Mouse (Mus musculus) ES-E14 (cell line): ENCODE data around the gene Piwil4. TPM values are rescaled to one million over a fixed set of nuclear protein-coding genes. Genes with fewer than 3 reads are reported as not detected.

Source experiments
- DNase-seq: peaks from one replicate; pipeline ENCODE4 v3.0.0-alpha.2; 2013; ENCODE audit warnings: low read depth, low spot score
- H3K27ac ChIP-seq: 2 replicates; pipeline ENCODE4 v1.5.1; 2012; ENCODE audit warnings: low read depth, mild to moderate bottlenecking, low read length, moderate library complexity, mixed read lengths; ENCODE audit not compliant: poor library complexity, insufficient read depth, severe bottlenecking
- H3K36me3 ChIP-seq: 2 replicates; pipeline ENCODE4 v1.6.1; 2012; ENCODE audit warnings: mild to moderate bottlenecking, low read length, moderate library complexity, mixed read lengths; ENCODE audit not compliant: control insufficient read depth, poor library complexity, insufficient read depth, severe bottlenecking
- H3K4me1 ChIP-seq, 2 experiments: fragments of 150-350 bp in 1 of 2; sonication (generic) in 1 of 2; 2 replicates each; pipeline ENCODE4 v1.6.1; 2012; ENCODE audit warnings: low read length in 2 of 2, mild to moderate bottlenecking in 1 of 2, mixed read lengths in 1 of 2; ENCODE audit not compliant: control insufficient read depth in 2 of 2, insufficient read depth in 2 of 2, poor library complexity in 1 of 2
- H3K4me3 ChIP-seq, 2 experiments: fragments of 150-350 bp in 1 of 2; sonication (generic) in 1 of 2; 2 replicates each; pipeline ENCODE4 v1.5.1; 2012; ENCODE audit warnings: low read length in 2 of 2, low read depth in 1 of 2, mild to moderate bottlenecking in 1 of 2, mixed read lengths in 1 of 2; ENCODE audit not compliant: insufficient read depth in 1 of 2, poor library complexity in 1 of 2, severe bottlenecking in 1 of 2
- H3K9ac ChIP-seq: 2 replicates; pipeline ENCODE4 v1.6.1; 2012; ENCODE audit warnings: low read depth, mild to moderate bottlenecking, low read length, mixed read lengths; ENCODE audit not compliant: poor library complexity, insufficient read depth, severe bottlenecking
- H3K9me3 ChIP-seq: fragments of 150-350 bp; sonication (generic); 2 replicates; pipeline ENCODE4 v1.6.1; 2012; ENCODE audit warnings: low read depth, mild to moderate bottlenecking, low read length; ENCODE audit not compliant: control insufficient read depth, insufficient read depth
- CHD2 ChIP-seq: IDR thresholded peaks from 2 replicates; pipeline ENCODE4 v1.6.1; 2014; ENCODE audit warnings: mild to moderate bottlenecking, low read depth, low read length, inconsistent platforms
- HCFC1 ChIP-seq: IDR thresholded peaks from 2 replicates; pipeline ENCODE4 v1.6.1; 2012; ENCODE audit warnings: low read length, inconsistent platforms, borderline replicate concordance; ENCODE audit not compliant: insufficient read depth
- MAFK ChIP-seq: IDR thresholded peaks from 2 replicates; pipeline ENCODE4 v1.6.1; 2014; ENCODE audit warnings: mild to moderate bottlenecking, low read depth, low read length, inconsistent platforms; ENCODE audit not compliant: insufficient read depth
- ZC3H11A ChIP-seq: IDR thresholded peaks from 2 replicates; pipeline ENCODE4 v1.6.1; 2012; ENCODE audit warnings: low read depth, mild to moderate bottlenecking, inconsistent platforms, low read length, borderline replicate concordance
- ZNF384 ChIP-seq: IDR thresholded peaks from 2 replicates; pipeline ENCODE4 v1.6.1; 2012; ENCODE audit warnings: low read depth, low read length, inconsistent platforms
- in situ Hi-C, 2 experiments: fragments of 600-800 bp; cut with MboI; formaldehyde crosslinking; loops; one replicate each; pipeline ENCODE4 v1.15.1; 2025; ENCODE audit warnings: low sequenced_read_pairs in 2 of 2, inconsistent platforms in 1 of 2; ENCODE audit not compliant: unreplicated experiment in 2 of 2
- total RNA-seq: library from RNA; depleted of rRNA; stranded (reverse); fragments of 300-350 nt; gene quantifications from 2 replicates; pipeline ENCODE4 v1.2.3, GENCODE M21; 2012; rRNA removed

Piwil4 gene
- total RNA-seq, result 2.7 and 4.8 TPM in 2 replicates

GRCm38 (mm10) chr9:14740151-14740924 lies at the start of gene Piwil4:
Gene Piwil4 (minus strand): TSS chr9:14740733.
- Histone ChIP-seq H3K9me3 (no peaks in the 10 kb centered on the region), H3K36me3 (no peaks in the 10 kb centered on the region), H3K9ac (no peak within 1 kb of the TSS), H3K4me3 (peak within 1 kb of the TSS; percentile 17 to 57; a peak in 3 of 4 replicates), H3K27ac (no peak within 1 kb of the TSS), H3K4me1 (peaks cover 4 to 8% of the 10 kb centered on the region in 2 experiments; a peak in 1 of 4 replicates)
- no peak for DNase-seq
- in situ Hi-C loops, result no loop called here
- TF ChIP-seq HCFC1, result no peak
- no peak for TF ChIP-seq CHD2
- TF ChIP-seq ZNF384, result no peak
- TF ChIP-seq ZC3H11A, result no peak
- TF ChIP-seq MAFK, result no peak

- TF ChIP-seq MAFK, result no peak
- DNase-seq, result no peak
- H3K4me3 ChIP-seq, result no peak overlapping the region
- peaks cover 0 to 2% of the 10 kb centered on the region in 2 experiments; a peak in 2 of 4 replicates for H3K4me1 ChIP-seq
- no peaks in the 10 kb centered on the region for H3K9me3 ChIP-seq
- in situ Hi-C loops, result no loop called here
- no peak overlapping the region for H3K27ac ChIP-seq
- H3K9ac ChIP-seq, result no peak overlapping the region
- H3K36me3 ChIP-seq, result peaks cover 19% of the 10 kb centered on the region
Measured at GRCm38 (mm10) chr9:14787356-14787755, 46.8 kb upstream of the Piwil4 start.

DNA sequence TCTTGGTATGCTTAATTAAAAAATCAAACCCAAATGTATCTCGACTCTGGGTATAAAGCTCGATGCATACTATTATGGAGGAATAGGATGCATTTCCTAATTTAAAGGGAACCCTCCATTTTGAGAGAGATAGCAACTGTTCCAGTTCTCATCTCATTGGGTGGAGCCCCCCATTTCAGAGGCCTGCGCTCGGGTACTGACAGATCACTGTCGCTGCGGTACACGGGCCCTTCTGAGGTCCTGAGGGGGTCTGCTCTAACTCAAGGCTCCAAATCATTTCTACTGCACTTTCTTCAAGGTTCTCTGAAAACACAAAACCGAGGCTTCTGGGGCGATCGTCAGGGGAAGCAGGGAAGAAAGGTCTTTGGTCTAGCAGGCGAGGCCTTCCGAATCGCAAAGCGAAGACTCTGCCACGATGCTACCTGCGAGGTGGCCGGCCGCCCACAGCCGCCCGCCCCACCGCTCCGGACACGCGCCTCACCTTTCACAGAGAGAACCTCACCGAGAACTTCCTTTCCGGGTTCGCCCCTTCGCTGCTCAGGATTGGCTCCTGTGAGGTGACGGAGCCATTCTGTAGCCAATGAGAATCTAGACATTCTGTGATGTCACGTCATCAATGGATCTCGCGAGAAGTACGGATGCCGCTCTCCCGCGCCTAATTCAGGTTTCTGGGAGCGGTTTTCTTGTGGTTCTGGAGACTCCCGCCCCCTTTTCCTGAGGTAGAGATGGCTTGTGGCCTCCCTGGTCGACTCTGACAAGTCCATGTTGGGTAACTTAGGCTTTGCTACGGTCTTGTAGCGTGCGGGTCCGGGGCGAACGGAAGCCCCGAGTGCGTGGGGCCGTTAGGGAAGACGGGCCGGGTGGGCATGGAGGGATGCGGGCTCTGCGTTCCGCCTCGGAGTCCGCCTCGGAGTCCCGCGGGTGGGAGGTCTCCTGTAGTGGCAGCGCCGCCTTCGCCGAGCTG lies 43.8 kb upstream of the Piwil4 start, which contains the start of the genes Mre11a and Ankrd49:
Mre11a (plus strand) TSS at position 616 of the 964 bp plus-strand sequence.
Ankrd49 (minus strand) TSS at position 818 of the 964 bp plus-strand sequence.
- Histone ChIP-seq H3K9me3 (no peaks in the 10 kb centered on the region), H3K27ac (peak within 1 kb of the TSS; percentile 79), H3K4me1 (peaks cover 0 to 2% of the 10 kb centered on the region in 2 experiments; a peak in 2 of 4 replicates), H3K4me3 (peak within 1 kb of the TSS; percentile 79 to 94), H3K9ac (peak within 1 kb of the TSS; percentile 98), H3K36me3 (peaks cover 23% of the 10 kb centered on the region)
- TF ChIP-seq CHD2 (peak; percentile 99), HCFC1 (peak; percentile 64; the same call in 1 of the 2 replicates), ZNF384 (no peak)
- DNase-seq, result peak; percentile 98
- in situ Hi-C loops, result no loop called here

DNA sequence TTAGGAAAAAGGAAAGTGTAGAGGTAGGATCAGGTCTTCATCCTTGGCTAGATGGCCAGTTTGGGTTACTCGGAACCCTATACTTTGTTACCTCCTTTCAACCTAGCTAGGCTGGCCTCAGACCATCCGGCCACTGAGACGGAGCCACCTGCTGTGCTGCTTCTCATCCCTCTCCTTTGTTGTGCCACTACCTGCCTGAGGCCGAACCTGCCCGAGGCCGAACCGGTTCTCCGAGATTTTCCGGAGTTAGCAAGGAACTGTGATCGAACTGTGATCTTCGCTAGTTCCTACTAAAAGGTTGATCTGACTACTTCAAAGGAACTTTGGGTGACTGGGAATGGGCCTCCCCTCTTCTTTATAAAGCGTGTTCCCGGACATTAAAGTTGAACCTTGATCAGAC lies 37.8 kb upstream of the Piwil4 start:
- H3K27ac ChIP-seq, result no peak overlapping the region
- no peak overlapping the region for H3K9ac ChIP-seq
- peaks cover 8% of the 10 kb centered on the region for H3K36me3 ChIP-seq
- no peak overlapping the region for H3K4me3 ChIP-seq
- peaks cover 0 to 2% of the 10 kb centered on the region in 2 experiments; a peak in 3 of 4 replicates for H3K4me1 ChIP-seq
- H3K9me3 ChIP-seq, result no peaks in the 10 kb centered on the region
- in situ Hi-C loops, result no loop called here
- no peak for TF ChIP-seq CHD2
- no peak for TF ChIP-seq ZNF384
- TF ChIP-seq MAFK, result no peak
- TF ChIP-seq ZC3H11A, result no peak
- no peak for TF ChIP-seq HCFC1
- DNase-seq, result peak; percentile 25
